Mouse (Mus musculus): Measurements from ENCODE around the gene Fgfr3.

The Fgfr3 gene

DNA sequence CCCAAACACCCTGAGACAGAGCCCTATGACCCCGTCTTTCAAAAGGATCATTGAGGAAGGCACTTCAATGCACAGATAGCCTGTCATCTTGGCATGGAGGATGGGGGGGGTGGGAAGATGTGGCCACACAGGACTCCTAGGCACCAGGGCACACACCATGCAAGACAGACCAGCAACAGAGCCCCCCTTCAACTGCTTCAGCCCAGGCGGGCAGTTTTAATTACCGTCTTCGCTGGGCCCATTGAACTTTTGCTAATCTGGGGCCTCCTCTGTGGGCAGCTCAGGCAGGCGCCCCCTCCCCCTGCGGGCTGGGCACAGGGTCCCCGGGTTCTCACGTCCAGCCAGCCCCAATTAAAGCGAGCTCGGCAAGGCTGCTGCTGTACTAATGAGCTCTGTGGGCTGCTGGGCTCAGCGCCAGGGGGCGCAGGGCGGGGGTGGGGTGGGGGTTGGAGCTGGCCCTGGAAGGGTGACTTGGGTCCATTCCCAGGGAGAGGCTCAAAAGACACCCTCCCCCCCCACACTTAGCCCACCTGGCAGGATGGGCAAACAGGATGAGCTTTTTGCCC is 23.4 kb upstream of the Fgfr3 start:
- no peak for ATAC-seq (ENCODE audit: low TSS enrichment)

DNA sequence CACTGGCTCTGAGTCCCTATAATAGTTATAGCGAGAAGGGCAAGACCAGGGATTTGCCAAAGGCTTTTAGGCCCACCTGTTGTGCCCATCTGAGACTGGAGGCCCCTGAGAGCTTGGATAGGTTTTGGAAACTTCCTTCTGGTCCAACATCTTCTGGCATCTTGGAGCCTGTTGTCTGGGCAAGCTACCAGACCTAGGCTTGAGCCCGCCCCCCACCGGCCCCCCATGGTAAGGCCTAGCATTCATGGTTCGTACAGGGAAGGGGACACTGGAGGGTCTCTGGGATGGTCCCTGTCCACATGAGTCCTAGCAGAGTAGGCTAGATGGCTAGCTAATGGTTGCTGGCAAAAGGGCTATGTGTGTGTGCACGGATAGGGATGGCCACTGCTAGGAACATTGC is 22.8 kb upstream of the Fgfr3 start:
- ATAC-seq (ENCODE audit: low TSS enrichment): no peak

DNA sequence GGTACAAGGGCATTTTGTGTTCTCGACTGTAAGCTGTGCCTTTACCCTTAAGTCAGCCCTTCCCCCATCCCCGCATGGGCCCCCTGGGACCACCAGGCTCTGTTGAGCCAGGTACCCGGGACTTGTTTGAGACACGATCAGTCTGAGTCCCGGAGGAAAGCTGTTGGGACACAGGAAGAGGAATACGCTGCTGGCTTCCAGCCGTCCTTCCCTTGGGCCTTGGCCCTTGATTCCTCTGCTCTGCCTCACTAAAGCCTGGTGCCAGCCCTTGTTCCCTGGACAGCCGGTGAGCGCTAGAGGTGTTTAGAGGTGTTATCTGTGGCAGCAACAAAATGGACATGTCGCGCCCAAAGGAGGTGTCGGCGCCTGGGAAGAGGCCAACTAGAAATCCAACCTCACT is 21.5 kb upstream of the Fgfr3 start:
- no peak for ATAC-seq (ENCODE audit: low TSS enrichment)

DNA sequence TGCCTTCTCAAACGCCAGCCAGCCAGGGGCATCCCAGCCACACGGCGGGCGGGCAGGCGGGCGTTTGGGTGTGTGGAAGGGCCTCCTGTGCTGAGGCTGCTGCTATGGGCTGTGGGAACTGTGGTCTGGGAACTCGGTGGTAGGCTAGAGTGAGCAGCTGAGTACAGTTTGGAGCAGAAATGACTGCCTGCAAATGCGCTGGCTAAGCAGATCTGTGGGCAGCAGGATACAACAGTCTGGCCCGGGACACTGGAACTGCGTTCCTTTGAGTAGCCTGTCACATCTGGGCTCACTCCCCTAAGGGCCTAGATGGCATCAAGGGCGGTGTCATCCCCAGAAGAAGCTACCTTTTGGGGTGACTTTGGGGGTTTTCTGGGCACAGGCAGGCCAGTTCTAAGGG is 19.6 kb upstream of the Fgfr3 start:
- ATAC-seq (ENCODE audit: low TSS enrichment): no peak

GRCm38 (mm10) chr5:33703999-33704398 is 17.5 kb upstream of the Fgfr3 start:
- no peak for ATAC-seq (ENCODE audit: low TSS enrichment)

GRCm38 (mm10) chr5:33704945-33705611 is 16.4 kb upstream of the Fgfr3 start:
- peak; percentile 48 for ATAC-seq (ENCODE audit: low TSS enrichment)

GRCm38 (mm10) chr5:33705612-33706349 is 15.7 kb upstream of the Fgfr3 start:
- no peak for ATAC-seq (ENCODE audit: low TSS enrichment)

DNA sequence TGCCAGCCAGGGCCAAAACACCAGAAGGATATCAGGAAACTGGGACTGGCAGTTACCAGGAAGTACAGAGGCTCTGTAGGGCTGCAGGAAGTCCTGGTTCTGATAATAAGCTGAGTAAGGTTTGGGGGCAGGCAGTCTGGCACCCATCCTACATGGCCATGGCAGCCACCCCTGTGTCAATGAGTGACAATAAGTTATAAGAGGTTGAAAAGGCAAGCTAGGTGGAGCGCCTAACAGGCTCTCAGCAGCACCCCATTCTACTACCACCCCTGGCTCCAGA is 15.2 kb upstream of the Fgfr3 start:
- no peak for ATAC-seq (ENCODE audit: low TSS enrichment)

DNA sequence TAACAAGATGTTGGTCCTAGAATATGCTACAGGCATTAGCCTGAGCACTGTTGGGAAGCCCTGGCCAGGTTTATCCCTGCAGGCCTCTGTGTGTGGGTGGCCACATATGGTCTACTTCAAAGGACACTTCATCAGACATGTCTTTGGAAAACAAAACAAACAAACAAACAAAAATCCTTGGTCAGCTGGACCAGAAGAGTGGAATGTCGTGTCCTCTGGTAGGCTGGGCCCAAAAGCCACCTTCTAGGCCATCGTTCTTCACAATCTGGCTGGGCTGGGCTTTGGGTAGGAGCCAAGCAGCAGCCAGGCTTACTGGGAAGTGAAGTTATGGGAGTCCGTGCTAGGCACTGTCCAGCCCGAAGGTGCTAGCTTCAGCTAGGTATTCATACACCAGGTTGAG is 14.3 kb upstream of the Fgfr3 start:
- ATAC-seq (ENCODE audit: low TSS enrichment): no peak

DNA sequence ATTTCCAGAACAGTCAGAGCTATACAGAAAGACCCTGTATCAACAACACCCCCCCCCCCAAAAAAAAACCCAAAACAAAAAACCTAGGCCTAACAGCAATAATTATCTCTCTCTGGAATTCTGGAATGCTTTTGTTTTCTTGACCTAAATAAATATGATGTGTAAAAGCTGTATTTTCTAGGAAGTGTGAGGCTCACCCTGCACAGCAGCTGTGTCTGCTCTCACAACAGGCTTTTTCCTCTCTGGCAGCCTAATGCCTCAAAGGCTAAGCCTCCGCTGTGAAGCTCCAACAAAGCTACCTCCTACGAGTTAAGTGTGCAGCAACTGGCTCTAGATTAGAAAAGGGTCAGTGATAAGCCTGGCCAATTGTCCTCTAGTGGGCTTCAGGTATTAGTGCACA is 12.4 kb upstream of the Fgfr3 start:
- ATAC-seq (ENCODE audit: low TSS enrichment): no peak

DNA sequence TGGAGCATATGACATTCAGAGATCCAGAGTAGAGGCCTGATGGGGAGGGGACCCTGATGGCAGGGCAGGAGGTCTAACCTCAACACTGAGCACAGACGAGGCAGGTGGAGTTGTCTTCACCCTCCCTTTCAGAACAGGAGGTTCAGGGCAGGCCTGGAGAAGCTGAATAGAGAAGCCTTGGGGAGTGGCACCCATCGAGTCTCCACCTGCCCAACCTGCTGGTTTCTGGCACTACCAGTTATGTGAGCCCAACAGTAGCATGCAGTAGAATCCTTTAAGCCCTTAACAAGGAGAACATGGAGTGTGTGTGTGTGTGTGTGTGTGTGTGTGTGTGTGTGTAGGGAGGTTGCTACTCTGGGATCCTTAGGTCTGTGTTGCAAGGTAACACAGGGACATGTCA is 8.9 kb upstream of the Fgfr3 start:
- no peak for ATAC-seq (ENCODE audit: low TSS enrichment)

DNA sequence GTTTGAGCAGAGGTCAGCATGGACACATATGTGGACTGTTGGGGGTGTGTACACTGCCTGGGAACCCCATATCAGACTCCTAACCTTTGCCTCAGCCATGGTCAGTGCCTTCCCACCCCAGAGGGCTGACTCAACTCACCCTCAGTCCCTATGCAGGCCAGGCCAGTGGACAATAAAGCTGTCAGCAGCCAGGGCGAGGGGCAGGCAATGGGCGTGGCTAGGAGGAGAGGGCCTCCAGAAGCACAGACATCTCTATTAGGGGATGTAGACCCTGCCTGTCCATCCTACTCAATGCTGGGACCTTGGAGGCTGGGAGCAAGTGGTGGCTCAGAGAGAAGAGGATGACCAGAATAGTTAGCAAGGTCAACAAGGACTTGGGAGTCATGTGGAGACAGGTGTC is 6.3 kb upstream of the Fgfr3 start:
- no peak for ATAC-seq (ENCODE audit: low TSS enrichment)

DNA sequence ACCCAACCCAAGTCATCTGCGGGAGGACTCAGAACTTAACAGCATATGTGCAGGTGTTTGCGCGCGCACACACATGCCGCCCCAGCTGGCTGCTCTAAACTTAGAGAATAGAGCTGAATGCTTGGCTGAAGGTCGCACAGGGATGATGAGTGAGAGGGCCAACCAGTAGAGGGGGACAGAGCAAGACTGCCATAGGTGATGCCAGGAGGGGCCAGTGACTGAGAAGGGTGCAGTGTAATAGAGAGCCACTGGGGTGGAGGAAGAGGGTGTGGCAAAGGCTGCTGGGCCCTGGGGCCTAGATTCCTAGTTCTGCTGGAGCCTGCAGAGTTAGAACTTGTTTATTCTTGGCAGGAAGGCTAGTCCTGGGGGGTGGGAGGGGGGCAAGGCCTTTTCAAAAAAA is 5.0 kb upstream of the Fgfr3 start:
- no peak for ATAC-seq (ENCODE audit: low TSS enrichment)

DNA sequence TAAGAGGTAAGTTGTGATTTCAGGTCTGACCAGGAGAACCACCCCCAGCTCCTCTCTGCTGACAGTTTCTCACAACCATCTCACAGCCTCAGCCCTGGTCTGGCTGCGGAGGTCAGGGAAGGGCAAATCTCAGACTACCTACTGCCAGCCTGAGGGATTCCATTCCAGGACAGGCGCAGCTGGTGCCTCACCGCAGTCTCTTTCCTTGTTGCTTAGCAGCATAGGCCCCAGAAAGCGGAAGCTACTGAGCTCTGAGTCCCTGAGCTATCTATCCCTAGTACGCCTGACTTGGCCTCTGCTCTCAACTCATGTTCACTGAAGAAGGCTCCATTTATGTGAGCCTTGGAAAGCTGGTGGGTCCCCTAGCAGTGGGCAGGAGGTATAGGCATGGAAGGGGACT is 3.0 kb upstream of the Fgfr3 start:
- ATAC-seq (ENCODE audit: low TSS enrichment): no peak

DNA sequence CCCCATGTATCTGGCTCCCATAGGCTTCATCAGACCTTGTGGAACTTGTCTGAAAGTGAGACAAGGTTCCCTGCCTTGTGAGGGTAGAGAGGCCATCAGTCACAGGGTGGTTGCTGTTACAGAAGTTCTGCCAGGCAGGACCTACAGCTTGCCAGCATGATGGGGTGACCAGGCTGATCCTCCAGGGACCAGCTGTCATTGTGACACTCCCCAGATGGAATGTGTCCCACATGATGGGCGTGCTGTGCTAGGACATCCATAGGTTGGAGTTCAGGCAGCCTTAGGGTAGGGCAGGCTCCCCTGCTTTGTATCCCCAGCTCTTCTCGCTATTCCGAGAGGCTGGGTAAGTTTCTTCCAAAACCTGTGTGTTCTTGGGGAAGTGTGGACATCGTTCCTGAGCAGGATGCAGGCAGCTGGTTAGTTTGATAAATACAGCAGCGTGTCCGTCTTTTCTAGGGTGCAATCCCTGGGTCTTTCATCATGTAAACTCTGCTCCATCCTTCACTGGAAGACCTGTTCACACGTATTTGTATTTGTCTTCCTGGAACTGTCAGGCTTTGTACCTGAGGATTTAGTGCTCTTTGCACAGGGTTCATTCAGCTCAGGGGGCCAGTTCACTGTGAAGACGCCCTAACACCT is 503 bp upstream of the Fgfr3 start:
- no peak for ATAC-seq (ENCODE audit: low TSS enrichment)

DNA sequence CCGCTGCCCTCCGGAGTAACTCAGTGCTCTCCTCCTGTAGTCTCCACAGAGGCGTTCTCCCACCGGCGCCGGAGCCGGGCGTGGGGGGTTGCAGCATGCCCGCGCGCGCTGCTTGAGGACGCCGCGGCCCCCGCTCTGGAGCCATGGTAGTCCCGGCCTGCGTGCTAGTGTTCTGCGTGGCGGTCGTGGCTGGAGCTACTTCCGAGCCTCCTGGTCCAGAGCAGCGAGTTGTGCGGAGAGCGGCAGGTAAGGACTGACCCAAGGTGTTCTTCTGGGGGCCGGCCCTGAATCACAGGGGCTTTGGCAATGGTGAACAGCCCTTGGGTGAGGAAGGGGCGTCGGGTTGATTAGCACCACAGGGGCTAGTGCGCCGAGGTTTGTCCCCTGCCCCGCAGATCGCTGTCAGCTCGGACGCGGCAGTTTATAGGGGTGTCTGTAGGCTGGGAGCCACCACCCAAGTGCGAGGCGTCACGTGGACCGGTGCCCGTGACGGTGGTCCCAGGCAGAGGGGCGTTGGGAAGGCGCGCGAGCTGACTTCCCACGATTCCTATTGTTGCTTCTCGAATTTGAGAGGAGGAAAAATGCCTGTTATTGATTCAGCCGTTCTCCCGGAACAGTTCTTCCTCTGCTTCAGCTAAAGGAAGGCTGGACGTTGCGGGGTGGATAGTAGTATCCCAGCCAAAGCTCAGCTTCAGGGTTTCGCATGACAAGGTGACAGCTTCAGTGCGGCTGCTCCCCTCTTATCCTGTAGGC is 968 bp downstream of the Fgfr3 start:
- no peak for ATAC-seq (ENCODE audit: low TSS enrichment)

DNA sequence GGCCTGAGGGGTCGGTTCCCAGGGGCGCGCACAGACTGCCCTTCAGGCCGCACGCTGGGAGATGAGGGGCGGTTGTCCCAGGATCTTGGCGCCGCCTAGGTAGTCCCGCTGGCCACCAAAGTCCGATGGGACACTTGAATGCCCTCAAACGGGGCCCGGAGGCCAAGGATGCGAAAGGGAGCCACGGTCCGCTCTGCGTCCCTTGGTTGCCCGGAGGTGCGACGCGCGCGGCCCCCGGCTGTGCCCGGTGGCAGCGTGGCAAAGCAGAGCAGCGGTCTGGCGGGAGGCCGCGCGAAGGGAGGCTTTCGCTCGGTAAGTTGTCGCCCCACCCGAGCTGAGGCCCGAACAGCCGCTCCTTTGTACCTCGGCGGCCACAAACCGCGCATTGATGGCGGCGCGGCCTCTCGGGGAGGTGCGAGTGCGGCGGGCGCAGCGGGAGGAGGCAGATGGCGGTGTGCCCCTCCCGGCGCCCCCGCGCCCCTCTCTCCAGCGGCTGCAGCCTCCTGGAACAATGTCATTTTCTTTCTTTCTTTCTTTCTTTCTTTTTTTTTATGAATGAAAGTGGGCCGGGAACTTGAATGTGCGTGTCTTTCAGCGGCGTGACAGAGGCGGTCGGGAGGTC is 1.7 kb downstream of the Fgfr3 start:
- ATAC-seq (ENCODE audit: low TSS enrichment): no peak

GRCm38 (mm10) chr5:33723641-33724465 is 2.4 kb downstream of the Fgfr3 start:
- ATAC-seq (ENCODE audit: low TSS enrichment): no peak

DNA sequence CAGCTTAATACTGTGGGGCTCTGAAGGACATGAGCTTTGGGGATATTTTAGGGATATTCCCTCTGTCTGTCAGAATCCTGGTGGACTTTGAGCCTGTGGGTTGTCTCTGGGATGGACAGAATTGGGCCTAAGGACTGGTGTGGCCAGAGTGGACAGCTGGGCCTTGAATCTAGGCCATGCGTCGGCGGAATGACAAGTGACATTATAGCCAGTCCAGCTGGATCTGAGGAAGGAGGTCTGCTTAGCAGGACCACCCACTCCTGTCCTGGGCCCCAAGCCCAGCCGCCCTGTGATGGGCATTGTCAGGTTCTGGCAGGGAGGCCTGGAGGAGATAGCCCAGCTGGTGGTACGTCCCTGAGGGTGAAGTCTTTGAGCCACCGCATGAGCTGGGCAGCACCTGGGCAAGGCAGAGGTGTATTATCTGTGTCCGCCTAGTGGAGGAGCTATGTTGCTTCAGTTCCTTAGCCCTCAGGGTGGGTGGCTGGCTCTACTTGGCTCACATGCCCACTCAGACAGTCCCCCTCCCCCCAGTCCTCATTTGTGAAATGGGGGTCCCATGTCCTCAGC is 4.7 kb downstream of the Fgfr3 start:
- ATAC-seq (ENCODE audit: low TSS enrichment): no peak

- no peak for ATAC-seq (ENCODE audit: low TSS enrichment)
Measured at GRCm38 (mm10) chr5:33726891-33727290, 5.4 kb downstream of the Fgfr3 start.

DNA sequence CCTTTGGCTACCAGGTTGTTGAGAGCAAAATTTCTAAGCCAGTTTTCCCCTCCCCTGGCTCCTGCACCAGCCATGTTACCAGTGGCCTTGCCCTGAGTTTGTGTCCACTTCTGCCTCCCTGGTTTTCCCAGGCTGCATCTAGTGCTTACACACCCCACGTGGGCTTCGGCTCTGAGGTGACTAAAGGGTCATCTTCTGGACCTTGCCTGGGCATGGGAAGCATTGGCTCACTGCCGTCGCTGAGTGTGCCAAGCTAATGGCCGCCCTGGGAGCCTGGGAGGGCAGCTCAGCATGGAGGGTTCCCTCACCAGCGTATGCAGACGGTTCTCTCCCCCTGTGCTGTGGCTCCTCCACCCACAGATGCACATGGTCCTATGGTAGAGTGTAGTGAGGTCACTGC is 7.4 kb downstream of the Fgfr3 start:
- no peak for ATAC-seq (ENCODE audit: low TSS enrichment)
